Mouse (Mus musculus): ENCODE data around the gene 2810459M11Rik. TPM values are rescaled to one million over a fixed set of nuclear protein-coding genes. Genes with fewer than 3 reads are reported as not detected.

The 2810459M11Rik gene
- total and polyA plus RNA-seq, 2 experiments from 2014 or later, result not detected

GRCm38 (mm10) chr1:86045056-86045455, 607 bp upstream of the 2810459M11Rik start:
- DNase-seq (ENCODE audit: low spot score), result no peak
- Histone ChIP-seq H3K9me3 (replicated peaks; ENCODE audit: control insufficient read depth, low read length) (0 out of 2 replicates have a peak, but pooled peaks cover 5% of the 10 kb centered on the region), H3K36me3 (replicated peaks; ENCODE audit: control insufficient read depth, insufficient read depth, low read length) (no peaks in the 10 kb centered on the region), H3K27me3 (ENCODE audit: control insufficient read depth, insufficient read depth, low read length) (peaks cover 46% of the 10 kb centered on the region), H3K4me2 (ENCODE audit: low read depth, low read length) (no peak overlapping the region), H3K4me1 (ENCODE audit: control insufficient read depth, insufficient read depth) (peaks cover 5% of the 10 kb centered on the region), H3K9ac (replicated peaks; ENCODE audit: low read depth, low read length) (no peak overlapping the region), H3K27ac (ENCODE audit: low read depth) (no peak overlapping the region), H3K4me3 (ENCODE audit: low read depth, low read length) (no peak overlapping the region)
- ATAC-seq (ENCODE audit: insufficient read depth, low read depth), result no peak
- WGBS, result 59% methylated on average over 4 of the region's 4 CpGs
- no peak for TF ChIP-seq CTCF (IDR thresholded peaks at IDR 0.05; ENCODE audit: low read depth)
- no peak for TF ChIP-seq EP300 (IDR thresholded peaks at IDR 0.05; ENCODE audit: low read depth)

GRCm38 (mm10) chr1:86046833-86047563, 1.3 kb downstream of the 2810459M11Rik start:
- Histone ChIP-seq H3K4me3 (ENCODE audit: low read depth, low read length) (peak overlapping the region; percentile 50), H3K9me3 (replicated peaks; ENCODE audit: control insufficient read depth, low read length) (0 out of 2 replicates have a peak, but pooled peaks cover 1% of the 10 kb centered on the region), H3K4me2 (ENCODE audit: low read depth, low read length) (peak overlapping the region; percentile 83; the same call in 1 of the 2 replicates), H3K27ac (ENCODE audit: low read depth) (no peak overlapping the region), H3K9ac (replicated peaks; ENCODE audit: low read depth, low read length) (no peak overlapping the region), H3K27me3 (ENCODE audit: control insufficient read depth, insufficient read depth, low read length) (peaks cover 46% of the 10 kb centered on the region), H3K36me3 (replicated peaks; ENCODE audit: control insufficient read depth, insufficient read depth, low read length) (no peaks in the 10 kb centered on the region), H3K4me1 (ENCODE audit: control insufficient read depth, insufficient read depth) (peaks cover 5% of the 10 kb centered on the region)
- TF ChIP-seq EP300 (IDR thresholded peaks at IDR 0.05; ENCODE audit: low read depth), result no peak
- no peak for DNase-seq (ENCODE audit: low spot score)
- no peak for ATAC-seq (ENCODE audit: insufficient read depth, low read depth)
- WGBS, result 29% methylated on average over 24 of the region's 24 CpGs

GRCm38 (mm10) chr1:86048231-86048630, 2.6 kb downstream of the 2810459M11Rik start:
- no peak for DNase-seq (ENCODE audit: low spot score)
- no peak overlapping the region for H3K4me2 ChIP-seq (ENCODE audit: low read depth, low read length)
- no peak overlapping the region for H3K4me3 ChIP-seq (ENCODE audit: low read depth, low read length)
- no peak for ATAC-seq (ENCODE audit: insufficient read depth, low read depth)
- WGBS, result 63% methylated on average over 4 of the region's 4 CpGs
- no peak overlapping the region for H3K9ac ChIP-seq (replicated peaks; ENCODE audit: low read depth, low read length)
- peaks cover 12% of the 10 kb centered on the region for H3K4me1 ChIP-seq (ENCODE audit: control insufficient read depth, insufficient read depth)
- H3K9me3 ChIP-seq (replicated peaks; ENCODE audit: control insufficient read depth, low read length), result no peaks in the 10 kb centered on the region
- no peak for TF ChIP-seq EP300 (IDR thresholded peaks at IDR 0.05; ENCODE audit: low read depth)
- TF ChIP-seq CTCF (IDR thresholded peaks at IDR 0.05; ENCODE audit: low read depth), result no peak
- H3K27me3 ChIP-seq (ENCODE audit: control insufficient read depth, insufficient read depth, low read length), result peaks cover 46% of the 10 kb centered on the region
- H3K36me3 ChIP-seq (replicated peaks; ENCODE audit: control insufficient read depth, insufficient read depth, low read length), result no peaks in the 10 kb centered on the region
- H3K27ac ChIP-seq (ENCODE audit: low read depth), result no peak overlapping the region

- H3K27me3 ChIP-seq (ENCODE audit: control insufficient read depth, insufficient read depth, low read length), result peaks cover 43% of the 10 kb centered on the region
- no peak overlapping the region for H3K4me2 ChIP-seq (ENCODE audit: low read depth, low read length)
- no peak overlapping the region for H3K27ac ChIP-seq (ENCODE audit: low read depth)
- no peak overlapping the region for H3K4me3 ChIP-seq (ENCODE audit: low read depth, low read length)
- no peak overlapping the region for H3K9ac ChIP-seq (replicated peaks; ENCODE audit: low read depth, low read length)
- H3K36me3 ChIP-seq (replicated peaks; ENCODE audit: control insufficient read depth, insufficient read depth, low read length), result no peaks in the 10 kb centered on the region
- no peak for DNase-seq (ENCODE audit: low spot score)
- whole genome bisulfite sequencing, result 52% methylated on average over 3 of the region's 3 CpGs
- H3K9me3 ChIP-seq (replicated peaks; ENCODE audit: control insufficient read depth, low read length), result no peaks in the 10 kb centered on the region
- ATAC-seq (ENCODE audit: insufficient read depth, low read depth), result no peak
- peaks cover 13% of the 10 kb centered on the region for H3K4me1 ChIP-seq (ENCODE audit: control insufficient read depth, insufficient read depth)
- no peak for TF ChIP-seq EP300 (IDR thresholded peaks at IDR 0.05; ENCODE audit: low read depth)
- TF ChIP-seq CTCF (IDR thresholded peaks at IDR 0.05; ENCODE audit: low read depth), result no peak
Observed at GRCm38 (mm10) chr1:86048744-86049143, 3.1 kb downstream of the 2810459M11Rik start.

GRCm38 (mm10) chr1:86053198-86053921, 7.7 kb downstream of the 2810459M11Rik start:
- no peak overlapping the region for H3K4me3 ChIP-seq (ENCODE audit: low read depth, low read length)
- no peak overlapping the region for H3K4me2 ChIP-seq (ENCODE audit: low read depth, low read length)
- H3K9me3 ChIP-seq (replicated peaks; ENCODE audit: control insufficient read depth, low read length), result no peaks in the 10 kb centered on the region
- no peaks in the 10 kb centered on the region for H3K36me3 ChIP-seq (replicated peaks; ENCODE audit: control insufficient read depth, insufficient read depth, low read length)
- WGBS, result 47% methylated on average over 12 of the region's 12 CpGs
- ATAC-seq (ENCODE audit: insufficient read depth, low read depth) (peak; percentile 51), DNase-seq (ENCODE audit: low spot score) (no peak)
- H3K27me3 ChIP-seq (ENCODE audit: control insufficient read depth, insufficient read depth, low read length), result 0 out of 2 replicates have a peak, but pooled peaks cover 3% of the 10 kb centered on the region
- H3K4me1 ChIP-seq (ENCODE audit: control insufficient read depth, insufficient read depth), result peaks cover 7% of the 10 kb centered on the region; the same call in 1 of the 2 replicates
- no peak overlapping the region for H3K9ac ChIP-seq (replicated peaks; ENCODE audit: low read depth, low read length)
- no peak overlapping the region for H3K27ac ChIP-seq (ENCODE audit: low read depth)
- TF ChIP-seq EP300 (IDR thresholded peaks at IDR 0.05; ENCODE audit: low read depth) (no peak), CTCF (IDR thresholded peaks at IDR 0.05; ENCODE audit: low read depth) (no peak)
